Comparison of ENCODE assay signal across 8 mouse cellular contexts in genomic region chr10:79874290-79874862, GRCm38 (mm10). TPM values are rescaled to one million over a fixed set of nuclear protein-coding genes. Genes with fewer than 3 reads are reported as not detected.
DNase-seq lines count a peak whose midpoint lies in the region; ATAC-seq and TF ChIP-seq lines count a peak whose summit lies in the region.

TSS of gene Prtn3 (plus strand) at chr10:79874476.
TSS of gene Plppr3 (minus strand) at chr10:79874634.

- no peaks in the 10 kb centered on the region for H3K27me3 ChIP-seq in embryonic facial prominence, embryonic 15.5 days
- no peaks in the 10 kb centered on the region for H3K27me3 ChIP-seq in midbrain, embryonic 16.5 days (ENCODE audit: control insufficient read depth, insufficient read depth, low read depth, low read length)

- peak; percentile 90 for ATAC-seq in embryonic facial prominence, embryonic 15.5 days (ENCODE audit: insufficient number of reproducible peaks, low FRiP score, low TSS enrichment, low read depth)
- peak; percentile 93 for ATAC-seq in midbrain, embryonic 16.5 days

- peak within 1 kb of the TSS; percentile 50 for H3K27ac ChIP-seq in bone marrow, adult 2 months (ENCODE audit: control insufficient read depth, insufficient read depth, low read depth, low read length, poor library complexity)
- H3K27ac ChIP-seq in embryonic facial prominence, embryonic 15.5 days (replicated peaks): peak within 1 kb of the TSS; percentile 81
- peak within 1 kb of the TSS; percentile 90 for H3K27ac ChIP-seq in midbrain, embryonic 16.5 days (ENCODE audit: low read length)

- under 1% methylated on average over 57 of the region's 57 CpGs for WGBS in bone marrow, adult 2 months
- WGBS in embryonic facial prominence, embryonic 15.5 days: under 1% methylated on average over 55 of the region's 57 CpGs
- WGBS in midbrain, embryonic 16.5 days: under 1% methylated on average over 45 of the region's 57 CpGs

- TF ChIP-seq POLR2A in bone marrow, adult 2 months (IDR thresholded peaks at IDR 0.05; ENCODE audit: borderline replicate concordance, control insufficient read depth, low read depth, low read length): 0 out of 2 replicates have a peak, but pooled peaks have one; percentile 2

- H3K4me2 ChIP-seq in embryonic facial prominence, embryonic 15.5 days (replicated peaks): peak within 1 kb of the TSS; percentile 93
- peak within 1 kb of the TSS; percentile 97 for H3K4me2 ChIP-seq in midbrain, embryonic 16.5 days (ENCODE audit: low read length)

- peaks cover 7% of the 10 kb centered on the region for H3K4me1 ChIP-seq in bone marrow, adult 2 months (ENCODE audit: control insufficient read depth, insufficient read depth, low read length)
- peaks cover 34% of the 10 kb centered on the region for H3K4me1 ChIP-seq in embryonic facial prominence, embryonic 15.5 days
- peaks cover 30% of the 10 kb centered on the region for H3K4me1 ChIP-seq in midbrain, embryonic 16.5 days (ENCODE audit: control insufficient read depth, insufficient read depth, low read length)

- H3K9me3 ChIP-seq in embryonic facial prominence, embryonic 15.5 days (replicated peaks): no peaks in the 10 kb centered on the region
- H3K9me3 ChIP-seq in midbrain, embryonic 16.5 days (replicated peaks; ENCODE audit: control insufficient read depth, low read length, poor library complexity, severe bottlenecking): no peaks in the 10 kb centered on the region

- peak; percentile 47 to 58 for DNase-seq in layer of hippocampus, postnatal 10 days (ENCODE audit: low spot score in 2 of 2)
- DNase-seq in layer of hippocampus, adult 18-20 months (ENCODE audit: low spot score in 2 of 2): no peak
- peak; percentile 68 for DNase-seq in kidney, postnatal 10 days
- DNase-seq in gastrocnemius, postnatal 25 days: no peak
- DNase-seq in ovary, adult 18-20 months (ENCODE audit: low spot score): no peak

- no peak for TF ChIP-seq CTCF in bone marrow, adult 2 months (IDR thresholded peaks at IDR 0.05; ENCODE audit: control insufficient read depth, insufficient read depth, low read length)

- H3K9ac ChIP-seq in embryonic facial prominence, embryonic 15.5 days: peak within 1 kb of the TSS; percentile 81
- peak within 1 kb of the TSS; percentile 75 for H3K9ac ChIP-seq in midbrain, embryonic 16.5 days (ENCODE audit: low read depth, low read length)

- peak within 1 kb of the TSS; percentile 78 for H3K4me3 ChIP-seq in bone marrow, adult 2 months (replicated peaks; ENCODE audit: control insufficient read depth, low read depth, low read length)
- peak within 1 kb of the TSS; percentile 72 for H3K4me3 ChIP-seq in embryonic facial prominence, embryonic 15.5 days (replicated peaks)
- H3K4me3 ChIP-seq in midbrain, embryonic 16.5 days (ENCODE audit: low read depth, low read length): peak within 1 kb of the TSS; percentile 50

- peaks cover 10% of the 10 kb centered on the region; the same call in 1 of the 2 replicates for H3K36me3 ChIP-seq in embryonic facial prominence, embryonic 15.5 days
- peaks cover 6% of the 10 kb centered on the region; the same call in 1 of the 2 replicates for H3K36me3 ChIP-seq in midbrain, embryonic 16.5 days (ENCODE audit: control insufficient read depth, insufficient read depth, low read length)

RNA-seq across cellular contexts. Expression of gene Prtn3, which starts in this region (rescaled TPM):
- total RNA-seq in layer of hippocampus, postnatal 10 days (2021): 1 to 10 TPM; 3.6 to 3.7 TPM
- total RNA-seq in layer of hippocampus, adult 18-20 months (2021): 1 to 10 TPM in 1 of 2 experiments, under 1 TPM in 1; 0.94 to 2.0 TPM
- 143 and 259 TPM in 2 replicates for polyA plus RNA-seq in bone marrow, adult 2 months (2011; ENCODE audit: insufficient read depth, insufficient read length, low replicate concordance, missing spikeins)
- polyA plus RNA-seq in embryonic facial prominence, embryonic 15.5 days (2015; fragmentation: Nextera tagmentation; extraction: Ambion mirVana): 4.3 and 5.6 TPM in 2 replicates
- polyA plus RNA-seq in midbrain, embryonic 16.5 days (2015; fragmentation: Nextera tagmentation; extraction: Ambion mirVana): 12.5 and 12.7 TPM in 2 replicates
- under 1 TPM in 1 of 2 experiments, not detected in 1; 0.35 TPM for total RNA-seq in gastrocnemius, postnatal 25 days (2021)

RNA-seq across cellular contexts. Expression of gene Plppr3, which starts in this region (rescaled TPM):
- 100 to 1,000 TPM; 113 TPM for total RNA-seq in layer of hippocampus, postnatal 10 days (2021)
- 10 to 100 TPM; 30.6 to 34.4 TPM for total RNA-seq in layer of hippocampus, adult 18-20 months (2021)
- polyA plus RNA-seq in bone marrow, adult 2 months (2011; ENCODE audit: insufficient read depth, insufficient read length, low replicate concordance, missing spikeins): 16.4 and 32.4 TPM in 2 replicates
- 59.9 and 68.2 TPM in 2 replicates for polyA plus RNA-seq in embryonic facial prominence, embryonic 15.5 days (2015; fragmentation: Nextera tagmentation; extraction: Ambion mirVana)
- 471 and 472 TPM in 2 replicates for polyA plus RNA-seq in midbrain, embryonic 16.5 days (2015; fragmentation: Nextera tagmentation; extraction: Ambion mirVana)
- under 1 TPM; 0.13 to 0.27 TPM for total RNA-seq in gastrocnemius, postnatal 25 days (2021)

Comparison
In these comparisons a context has a peak if more than half of its experiments do, and no peak if none do; other contexts are left out.
1. RNA of gene Plppr3 (total RNA-seq): 113 TPM in layer of hippocampus, postnatal 10 days and 30.6 to 34.4 TPM in layer of hippocampus, adult 18-20 months; 0.13 to 0.27 TPM in gastrocnemius, postnatal 25 days; every median in the first group is over 10 times any median in the second.
2. RNA of gene Prtn3 (polyA plus RNA-seq): 143 to 259 TPM in bone marrow, adult 2 months; 12.5 to 12.7 TPM in midbrain, embryonic 16.5 days and 4.3 to 5.6 TPM in embryonic facial prominence, embryonic 15.5 days; every median in the first group is over 10 times any median in the second.
3. DNase-seq: peak in layer of hippocampus, postnatal 10 days (2 of 2) and kidney, postnatal 10 days (single experiment); none in layer of hippocampus, adult 18-20 months (0 of 2), gastrocnemius, postnatal 25 days (single experiment) and ovary, adult 18-20 months (single experiment).
4. Peak in every context shown above with its lines, with median percentiles within 50 percentile points of each other: H3K27ac ChIP-seq and H3K4me3 ChIP-seq.